Mouse (Mus musculus): ENCODE results near the gene Dock8. TPM values are rescaled to one million over a fixed set of nuclear protein-coding genes. Genes with fewer than 3 reads are reported as not detected.

The Dock8 gene
- polyA plus RNA-seq, 1 experiment from 2014 or later = 8.5 TPM

- Histone ChIP-seq H3K4me1 (replicated peaks) (no peaks in the 10 kb centered on the region), H3K9me3 (replicated peaks) (no peaks in the 10 kb centered on the region), H3K4me3 (replicated peaks) (no peak overlapping the region), H3K27ac (replicated peaks) (no peak overlapping the region), H3K9ac (no peak overlapping the region), H3K27me3 (no peaks in the 10 kb centered on the region), H3K4me2 (no peak overlapping the region), H3K36me3 (replicated peaks) (peaks cover 34% of the 10 kb centered on the region)
- ATAC-seq (ENCODE audit: insufficient read depth) = no peak
- 73% methylated on average over 7 of the region's 7 CpGs for WGBS (ENCODE audit: insufficient replicate concordance)
Measured at GRCm38 (mm10) chr19:25154506-25155178, 155.3 kb downstream of the Dock8 start.

- H3K4me3 ChIP-seq (replicated peaks) = no peak overlapping the region
- no peaks in the 10 kb centered on the region for H3K4me1 ChIP-seq (replicated peaks)
- peaks cover 36% of the 10 kb centered on the region for H3K36me3 ChIP-seq (replicated peaks)
- no peak overlapping the region for H3K4me2 ChIP-seq
- H3K27ac ChIP-seq (replicated peaks) = no peak overlapping the region
- H3K9me3 ChIP-seq (replicated peaks) = no peaks in the 10 kb centered on the region
- no peak for ATAC-seq (ENCODE audit: insufficient read depth)
- 80% methylated on average over 7 of the region's 7 CpGs for WGBS (ENCODE audit: insufficient replicate concordance)
- no peaks in the 10 kb centered on the region for H3K27me3 ChIP-seq
- H3K9ac ChIP-seq = no peak overlapping the region
Measured at GRCm38 (mm10) chr19:25155250-25155649, 155.9 kb downstream of the Dock8 start.

GRCm38 (mm10) chr19:25155709-25156108, 156.4 kb downstream of the Dock8 start:
- Histone ChIP-seq H3K9me3 (replicated peaks) (no peaks in the 10 kb centered on the region), H3K4me2 (no peak overlapping the region), H3K36me3 (replicated peaks) (peaks cover 36% of the 10 kb centered on the region), H3K4me1 (replicated peaks) (no peaks in the 10 kb centered on the region), H3K27me3 (no peaks in the 10 kb centered on the region), H3K4me3 (replicated peaks) (no peak overlapping the region), H3K9ac (no peak overlapping the region), H3K27ac (replicated peaks) (no peak overlapping the region)
- ATAC-seq (ENCODE audit: insufficient read depth) = no peak
- WGBS (ENCODE audit: insufficient replicate concordance) = 80% methylated on average over 11 of the region's 11 CpGs

- WGBS (ENCODE audit: insufficient replicate concordance) = 74% methylated on average over 3 of the region's 3 CpGs
- H3K9ac ChIP-seq = no peak overlapping the region
- peaks cover 41% of the 10 kb centered on the region for H3K36me3 ChIP-seq (replicated peaks)
- no peaks in the 10 kb centered on the region for H3K9me3 ChIP-seq (replicated peaks)
- H3K27me3 ChIP-seq = no peaks in the 10 kb centered on the region
- no peak overlapping the region for H3K4me3 ChIP-seq (replicated peaks)
- no peak overlapping the region for H3K4me2 ChIP-seq
- no peak for ATAC-seq (ENCODE audit: insufficient read depth)
- no peaks in the 10 kb centered on the region for H3K4me1 ChIP-seq (replicated peaks)
- H3K27ac ChIP-seq (replicated peaks) = no peak overlapping the region
Measured at GRCm38 (mm10) chr19:25162270-25162669, 162.9 kb downstream of the Dock8 start.

- H3K36me3 ChIP-seq (replicated peaks) = peaks cover 34% of the 10 kb centered on the region
- 81% methylated on average over 12 of the region's 12 CpGs for WGBS (ENCODE audit: insufficient replicate concordance)
Measured at GRCm38 (mm10) chr19:25163426-25163825, 164.1 kb downstream of the Dock8 start.

GRCm38 (mm10) chr19:25166412-25166811, 167.1 kb downstream of the Dock8 start:
- H3K9ac ChIP-seq = no peak overlapping the region
- no peak for ATAC-seq (ENCODE audit: insufficient read depth)
- H3K9me3 ChIP-seq (replicated peaks) = no peaks in the 10 kb centered on the region
- no peak overlapping the region for H3K4me3 ChIP-seq (replicated peaks)
- H3K4me1 ChIP-seq (replicated peaks) = no peaks in the 10 kb centered on the region
- no peak overlapping the region for H3K4me2 ChIP-seq
- no peak overlapping the region for H3K27ac ChIP-seq (replicated peaks)
- H3K36me3 ChIP-seq (replicated peaks) = peaks cover 21% of the 10 kb centered on the region; the same call in 1 of the 2 replicates
- WGBS (ENCODE audit: insufficient replicate concordance) = 71% methylated on average over 9 of the region's 9 CpGs
- H3K27me3 ChIP-seq = no peaks in the 10 kb centered on the region

More at GRCm38 (mm10) chr19:25163426-25163825, 164.1 kb downstream of the Dock8 start:
- Histone ChIP-seq H3K9ac (no peak overlapping the region), H3K27me3 (no peaks in the 10 kb centered on the region), H3K27ac (replicated peaks) (no peak overlapping the region), H3K4me3 (replicated peaks) (no peak overlapping the region), H3K4me2 (no peak overlapping the region), H3K4me1 (replicated peaks) (no peaks in the 10 kb centered on the region), H3K9me3 (replicated peaks) (no peaks in the 10 kb centered on the region)
- no peak for ATAC-seq (ENCODE audit: insufficient read depth)

GRCm38 (mm10) chr19:25171395-25171794, 172.1 kb downstream of the Dock8 start:
- H3K4me2 ChIP-seq = no peak overlapping the region
- WGBS (ENCODE audit: insufficient replicate concordance) = 66% methylated on average over 10 of the region's 10 CpGs
- H3K27ac ChIP-seq (replicated peaks) = no peak overlapping the region
- H3K9me3 ChIP-seq (replicated peaks) = no peaks in the 10 kb centered on the region
- peaks cover 38% of the 10 kb centered on the region for H3K36me3 ChIP-seq (replicated peaks)
- no peak overlapping the region for H3K9ac ChIP-seq
- no peaks in the 10 kb centered on the region for H3K27me3 ChIP-seq
- no peaks in the 10 kb centered on the region for H3K4me1 ChIP-seq (replicated peaks)
- no peak for ATAC-seq (ENCODE audit: insufficient read depth)
- H3K4me3 ChIP-seq (replicated peaks) = no peak overlapping the region

GRCm38 (mm10) chr19:25176746-25177145, 177.4 kb downstream of the Dock8 start:
- Histone ChIP-seq H3K9me3 (replicated peaks) (no peaks in the 10 kb centered on the region), H3K27me3 (no peaks in the 10 kb centered on the region), H3K4me2 (no peak overlapping the region), H3K36me3 (replicated peaks) (peaks cover 53% of the 10 kb centered on the region), H3K4me1 (replicated peaks) (no peaks in the 10 kb centered on the region), H3K4me3 (replicated peaks) (no peak overlapping the region), H3K9ac (no peak overlapping the region), H3K27ac (replicated peaks) (no peak overlapping the region)
- WGBS (ENCODE audit: insufficient replicate concordance) = 85% methylated on average over 11 of the region's 11 CpGs
- no peak for ATAC-seq (ENCODE audit: insufficient read depth)

GRCm38 (mm10) chr19:25180024-25180423, 180.7 kb downstream of the Dock8 start:
- no peak overlapping the region for H3K4me3 ChIP-seq (replicated peaks)
- H3K27ac ChIP-seq (replicated peaks) = no peak overlapping the region
- H3K4me2 ChIP-seq = no peak overlapping the region
- H3K9me3 ChIP-seq (replicated peaks) = no peaks in the 10 kb centered on the region
- 68% methylated on average over 6 of the region's 6 CpGs for WGBS (ENCODE audit: insufficient replicate concordance)
- H3K9ac ChIP-seq = no peak overlapping the region
- H3K4me1 ChIP-seq (replicated peaks) = no peaks in the 10 kb centered on the region
- no peak for ATAC-seq (ENCODE audit: insufficient read depth)
- H3K27me3 ChIP-seq = no peaks in the 10 kb centered on the region
- H3K36me3 ChIP-seq (replicated peaks) = peaks cover 51% of the 10 kb centered on the region

GRCm38 (mm10) chr19:25180547-25180946, 181.2 kb downstream of the Dock8 start:
- no peak for ATAC-seq (ENCODE audit: insufficient read depth)
- Histone ChIP-seq H3K36me3 (replicated peaks) (peaks cover 51% of the 10 kb centered on the region), H3K27me3 (no peaks in the 10 kb centered on the region), H3K9ac (no peak overlapping the region), H3K4me1 (replicated peaks) (no peaks in the 10 kb centered on the region), H3K9me3 (replicated peaks) (no peaks in the 10 kb centered on the region), H3K4me3 (replicated peaks) (no peak overlapping the region), H3K4me2 (no peak overlapping the region), H3K27ac (replicated peaks) (no peak overlapping the region)
- WGBS (ENCODE audit: insufficient replicate concordance) = 57% methylated on average over 6 of the region's 6 CpGs

GRCm38 (mm10) chr19:25184076-25184475, 184.7 kb downstream of the Dock8 start:
- Histone ChIP-seq H3K36me3 (replicated peaks) (peaks cover 50% of the 10 kb centered on the region), H3K9ac (no peak overlapping the region), H3K4me3 (replicated peaks) (no peak overlapping the region), H3K27me3 (no peaks in the 10 kb centered on the region), H3K9me3 (replicated peaks) (no peaks in the 10 kb centered on the region), H3K27ac (replicated peaks) (no peak overlapping the region), H3K4me1 (replicated peaks) (no peaks in the 10 kb centered on the region), H3K4me2 (no peak overlapping the region)
- 73% methylated on average over 7 of the region's 7 CpGs for WGBS (ENCODE audit: insufficient replicate concordance)
- ATAC-seq (ENCODE audit: insufficient read depth) = no peak

GRCm38 (mm10) chr19:25186316-25186715, 187.0 kb downstream of the Dock8 start:
- Histone ChIP-seq H3K9me3 (replicated peaks) (no peaks in the 10 kb centered on the region), H3K27me3 (no peaks in the 10 kb centered on the region), H3K4me1 (replicated peaks) (no peaks in the 10 kb centered on the region), H3K4me3 (replicated peaks) (no peak overlapping the region), H3K9ac (no peak overlapping the region), H3K36me3 (replicated peaks) (peaks cover 58% of the 10 kb centered on the region), H3K4me2 (no peak overlapping the region), H3K27ac (replicated peaks) (no peak overlapping the region)
- ATAC-seq (ENCODE audit: insufficient read depth) = no peak
- 78% methylated on average over 5 of the region's 5 CpGs for WGBS (ENCODE audit: insufficient replicate concordance)

All from liver, embryonic 15.5 days (tissue).